Mouse (Mus musculus): ENCODE data around the gene Coil.

GRCm38 (mm10) chr11:88986616-88987015, 16.6 kb downstream of the Coil start:
- TF ChIP-seq POLR2A (IDR thresholded peaks at IDR 0.05; ENCODE audit: low read depth, low read length) (no peak), PAX5 (IDR thresholded peaks at IDR 0.05; ENCODE audit: low read length) (no peak), ZKSCAN1 (IDR thresholded peaks at IDR 0.05; ENCODE audit: borderline replicate concordance, low read depth, low read length) (no peak), CTCF (conservative IDR thresholded peaks at IDR 0.05 in 1 of 2, IDR thresholded peaks at IDR 0.05 in 1 of 2; ENCODE audit: low read depth in 2 of 2, low read length in 2 of 2) (peak in 1 of 2 experiments; percentile 30; a peak in 1 of 4 replicates), RAD21 (IDR thresholded peaks at IDR 0.05; ENCODE audit: low read depth, low read length) (no peak)
